Mouse (Mus musculus) adrenal gland, postnatal 14 days (tissue): ENCODE measurements around the gene 2010111I01Rik. TPM values are rescaled to one million over a fixed set of nuclear protein-coding genes. Genes with fewer than 3 reads are reported as not detected.

Source experiments
- DNase-seq: peaks from one replicate; pipeline ENCODE4 v3.0.0; 2021; ENCODE audit warnings: mixed read lengths
- total RNA-seq: library from RNA; stranded (reverse); gene quantifications from 2 replicates; pipeline ENCODE4 v1.2.3, GENCODE M21; 2021

The 2010111I01Rik gene
- total RNA-seq, 1 experiment from 2014 or later, result 78.9 TPM

DNA sequence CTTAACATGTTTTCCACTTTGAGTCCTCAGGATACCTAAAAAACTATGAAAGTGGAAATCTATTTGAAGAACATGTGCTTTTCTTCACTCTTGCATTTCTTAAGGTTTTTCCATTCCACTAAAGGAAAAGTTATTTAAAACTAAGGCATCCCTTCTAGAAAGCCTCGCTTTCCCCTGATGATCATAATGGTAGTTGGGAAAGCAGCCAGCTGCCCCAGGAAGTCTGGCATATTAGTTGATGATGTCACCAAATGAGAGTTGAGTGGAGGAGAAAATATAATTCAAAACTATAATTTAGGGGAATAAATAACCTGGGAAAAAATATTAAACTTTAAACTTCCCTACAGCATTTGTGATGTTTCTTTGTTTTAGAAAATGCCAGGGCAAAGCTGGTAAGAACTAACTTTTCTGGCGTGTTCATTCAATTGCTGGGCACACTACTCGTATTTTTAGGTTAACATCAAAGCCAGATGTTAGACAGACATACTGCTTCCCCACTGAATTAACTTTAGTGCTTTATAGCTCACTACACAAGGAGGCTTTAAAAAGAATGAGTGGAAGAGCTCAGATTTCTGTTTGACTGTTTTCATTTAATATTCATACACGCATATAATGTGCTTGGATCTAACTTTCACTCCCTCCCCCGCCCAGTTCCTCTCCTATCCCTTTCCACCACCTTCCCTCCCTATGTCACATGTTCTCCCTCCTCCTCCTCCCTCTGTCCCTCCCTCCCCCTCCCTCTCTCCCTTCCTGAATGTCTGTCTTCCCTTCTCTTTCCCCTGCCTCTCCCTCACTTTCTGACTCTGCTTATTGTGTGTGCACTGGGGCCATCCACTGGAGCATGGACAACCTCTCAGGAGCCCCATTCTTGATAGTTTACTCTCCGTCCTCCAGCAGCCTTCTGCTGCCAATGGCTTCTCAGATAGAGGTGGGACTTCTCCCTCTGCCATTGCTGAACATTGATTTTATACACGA is 58.8 kb downstream of the 2010111I01Rik start:
- DNase-seq, result no peak

- no peak for DNase-seq
Observed at GRCm38 (mm10) chr13:63030023-63030422, 65.3 kb downstream of the 2010111I01Rik start.

DNA sequence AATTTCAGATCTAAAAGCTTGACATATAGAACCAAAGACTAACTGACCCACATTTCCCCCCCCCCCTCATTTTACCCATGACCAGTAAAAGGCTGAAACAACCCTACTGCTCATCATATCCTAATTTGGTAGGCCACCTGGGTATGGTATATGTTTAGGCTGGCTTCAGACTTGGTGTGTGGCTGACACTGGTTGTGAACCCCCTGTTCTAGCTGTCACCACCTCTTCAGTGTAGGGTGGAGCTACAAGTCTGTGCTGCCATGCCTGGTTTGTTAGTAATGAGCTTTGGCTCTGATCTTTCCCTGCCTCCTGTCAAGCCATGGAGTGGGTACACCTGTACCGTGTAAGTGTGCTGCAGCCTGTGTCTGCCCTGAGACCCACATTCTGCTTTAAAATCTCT is 66.6 kb downstream of the 2010111I01Rik start:
- no peak for DNase-seq

DNA sequence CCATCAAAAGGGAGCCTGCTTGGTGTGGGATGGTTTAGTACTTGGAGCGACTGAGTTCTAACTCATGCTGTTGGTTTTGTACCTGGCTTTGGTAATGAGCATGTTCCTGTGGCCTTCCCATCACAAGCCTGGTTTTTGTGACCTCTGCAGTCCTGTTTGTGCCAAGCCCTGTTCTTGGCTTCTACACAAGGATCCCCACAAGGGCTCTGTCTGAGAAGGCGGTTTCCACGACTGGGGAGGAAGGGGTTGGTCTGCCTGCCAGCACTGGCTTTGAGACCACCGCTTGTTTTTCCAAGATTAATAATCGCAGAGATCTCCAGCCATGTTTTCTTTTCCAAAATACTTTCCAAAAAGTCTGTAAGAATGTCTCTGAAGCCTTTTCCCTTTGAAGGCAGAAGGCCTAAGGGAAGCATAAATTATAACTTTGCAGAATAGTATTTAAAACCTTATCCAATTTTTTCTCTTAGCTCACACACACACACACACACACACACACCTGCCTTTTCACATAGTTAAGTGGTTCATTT is 67.7 kb downstream of the 2010111I01Rik start:
- peak; percentile 21 for DNase-seq

GRCm38 (mm10) chr13:63032958-63033357 is 68.3 kb downstream of the 2010111I01Rik start:
- DNase-seq, result no peak

DNA sequence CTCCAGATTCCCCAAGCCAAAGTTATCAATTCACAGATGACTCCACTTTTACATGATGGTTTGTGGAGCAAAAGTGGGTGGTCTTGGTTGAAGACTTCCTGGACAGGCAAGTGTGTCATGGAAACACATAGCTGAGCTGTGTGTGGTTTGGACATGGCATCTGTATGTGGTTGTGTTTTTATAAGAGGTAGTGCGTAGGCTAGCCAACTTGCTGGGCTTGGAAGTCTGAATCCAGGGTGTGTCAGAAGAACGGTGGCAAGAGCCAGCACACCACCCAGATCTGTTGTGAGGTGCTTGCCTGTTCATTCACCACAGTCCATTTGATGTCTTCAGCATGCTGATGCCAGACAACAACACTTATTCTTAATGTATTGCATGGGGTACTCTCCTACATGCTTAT is 68.7 kb downstream of the 2010111I01Rik start:
- no peak for DNase-seq

DNA sequence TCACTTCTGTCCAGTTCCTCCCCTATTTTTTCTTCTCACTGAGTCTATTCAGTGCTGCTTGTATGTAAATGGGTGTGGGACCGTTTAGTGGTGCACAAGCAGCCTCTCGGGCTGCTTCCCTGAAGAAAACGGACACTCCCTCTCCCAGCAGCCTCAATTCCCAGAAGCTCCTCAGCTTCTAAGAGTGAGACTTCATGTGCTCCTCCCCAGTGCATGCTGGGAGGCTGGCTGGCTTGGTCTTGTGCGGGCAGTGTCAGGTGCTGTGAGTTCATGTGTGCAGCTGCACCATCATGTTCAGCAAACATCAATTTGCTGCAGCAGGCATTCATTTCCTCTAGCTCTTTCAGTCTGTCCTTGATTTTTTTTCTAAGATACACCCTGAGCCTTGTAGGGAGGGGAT is 70.0 kb downstream of the 2010111I01Rik start:
- DNase-seq, result no peak

DNA sequence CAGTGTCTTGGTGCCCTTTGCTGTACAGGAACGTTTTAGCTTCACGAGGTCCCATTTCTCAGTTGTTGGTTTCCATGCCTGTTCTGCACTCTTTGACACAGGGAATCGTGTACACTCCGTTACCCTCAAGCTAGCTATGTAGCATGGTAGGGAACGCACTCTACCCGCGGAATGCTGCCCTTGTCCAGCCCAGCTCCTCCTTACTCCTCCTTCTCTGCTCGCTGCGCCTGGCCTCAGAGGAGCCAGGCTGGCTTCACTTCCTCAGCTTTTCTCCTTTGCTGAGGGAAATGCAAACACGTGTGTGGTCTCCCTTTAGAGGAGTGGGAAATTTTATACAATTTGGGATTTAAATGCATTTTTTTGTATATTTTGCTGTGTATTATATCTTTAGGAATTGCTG is 73.2 kb downstream of the 2010111I01Rik start:
- DNase-seq, result no peak

DNA sequence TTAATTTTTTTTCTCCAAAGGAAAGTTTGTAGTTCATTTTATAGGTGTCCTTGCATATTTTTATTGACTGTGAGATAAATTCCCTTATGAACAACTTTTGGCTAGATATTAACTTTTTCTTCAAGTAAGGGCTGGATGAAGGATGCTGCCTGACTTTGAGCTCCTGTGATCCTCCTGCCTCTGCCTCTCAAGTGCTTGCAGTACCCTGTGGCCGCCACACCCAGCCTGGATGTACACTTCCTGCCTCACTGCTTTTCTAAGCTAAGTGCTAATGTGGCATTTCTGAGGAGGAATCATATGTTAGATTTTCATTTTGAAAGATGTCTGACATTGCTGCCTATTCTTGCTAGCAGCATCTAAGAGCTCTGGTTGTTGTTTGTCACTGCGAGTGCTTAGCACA is 73.7 kb downstream of the 2010111I01Rik start:
- DNase-seq, result no peak

DNA sequence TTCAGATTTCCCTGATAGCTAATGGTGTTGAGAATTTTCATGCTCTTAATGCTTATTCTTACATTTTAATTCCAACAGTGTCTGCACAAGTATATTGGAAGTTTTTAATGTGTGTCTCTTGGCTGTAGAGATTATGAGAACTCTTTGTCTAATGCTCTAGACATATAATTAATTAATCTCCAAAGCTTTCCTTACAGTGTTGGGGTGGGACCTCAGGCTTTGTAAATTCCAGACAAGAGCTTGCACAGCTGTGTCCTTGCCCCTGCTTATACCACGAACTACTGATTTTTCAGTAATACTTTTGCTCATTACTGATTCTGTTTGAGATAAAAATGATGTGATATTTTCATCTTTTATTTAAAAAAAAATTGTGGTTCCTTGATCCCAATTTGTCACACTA is 74.2 kb downstream of the 2010111I01Rik start:
- no peak for DNase-seq

DNA sequence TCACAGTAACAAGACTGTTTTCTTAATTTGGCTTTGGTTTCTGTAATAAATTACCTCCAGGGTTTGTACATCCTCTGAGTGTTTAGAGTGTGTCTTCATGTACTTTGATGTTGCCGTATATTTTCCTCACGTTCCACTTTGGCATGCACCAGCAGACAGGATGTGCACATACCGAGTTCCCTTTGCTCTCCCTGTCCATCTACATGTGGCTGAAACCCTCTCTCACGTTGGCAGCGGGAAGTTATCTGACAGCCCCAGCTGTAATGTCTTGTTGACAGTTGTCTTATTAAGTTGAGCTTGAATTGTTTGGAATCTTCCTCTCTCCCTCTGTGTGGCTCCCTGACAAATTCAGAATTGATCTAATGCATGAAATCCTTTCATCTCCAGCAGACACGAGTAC is 74.6 kb downstream of the 2010111I01Rik start:
- peak; percentile 19 for DNase-seq

DNA sequence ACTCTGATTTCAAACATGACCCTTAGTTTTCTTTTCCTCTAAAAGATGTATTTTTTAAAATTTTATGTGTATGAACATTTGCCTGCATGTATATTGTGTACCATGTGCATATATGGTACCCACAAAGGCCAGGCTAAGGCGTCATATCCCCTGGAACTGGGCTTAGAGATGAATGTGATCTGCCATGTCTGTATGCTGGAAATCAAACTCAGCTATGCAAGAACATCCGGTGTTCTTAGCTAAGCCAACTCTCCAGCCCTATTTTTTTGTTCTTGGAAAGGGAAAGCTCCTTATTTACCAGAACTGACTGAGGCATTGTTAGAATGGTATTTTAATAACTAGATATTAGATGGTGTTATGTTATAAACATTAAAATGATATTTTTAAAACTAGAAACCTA is 75.2 kb downstream of the 2010111I01Rik start:
- no peak for DNase-seq

DNA sequence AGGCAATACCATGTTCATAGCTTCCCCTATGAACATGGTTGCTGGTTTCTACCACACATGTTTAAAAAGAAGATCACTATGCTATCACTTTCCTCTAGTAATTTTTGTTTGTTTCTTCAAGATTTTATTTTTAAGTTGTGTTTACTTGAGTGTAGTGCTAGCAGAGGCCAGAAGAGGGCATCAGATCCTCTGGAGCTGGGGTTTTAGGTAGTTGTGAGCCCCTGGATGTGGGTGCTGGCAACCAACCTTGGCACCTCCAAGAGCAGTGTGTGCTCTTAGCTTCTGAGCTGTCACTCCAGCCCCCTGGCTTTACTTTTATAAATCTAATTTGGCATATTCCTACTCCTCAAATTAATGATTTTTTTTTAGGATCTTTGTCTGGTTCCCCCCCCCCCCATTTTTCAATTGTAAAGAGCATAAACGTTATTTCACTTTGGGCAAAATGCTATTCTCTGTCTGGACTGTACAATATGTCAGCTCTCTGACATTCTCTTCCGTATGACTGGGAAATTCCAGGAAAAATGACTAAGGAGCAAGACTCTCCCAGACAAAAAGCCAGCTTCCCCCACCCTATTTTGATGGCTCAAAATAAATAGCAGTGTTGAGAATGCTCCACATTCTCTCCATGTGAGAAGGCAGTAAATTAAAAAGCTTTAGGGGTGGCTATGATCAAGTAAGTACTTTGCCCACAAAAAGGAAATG is 81.0 kb downstream of the 2010111I01Rik start:
- no peak for DNase-seq

DNA sequence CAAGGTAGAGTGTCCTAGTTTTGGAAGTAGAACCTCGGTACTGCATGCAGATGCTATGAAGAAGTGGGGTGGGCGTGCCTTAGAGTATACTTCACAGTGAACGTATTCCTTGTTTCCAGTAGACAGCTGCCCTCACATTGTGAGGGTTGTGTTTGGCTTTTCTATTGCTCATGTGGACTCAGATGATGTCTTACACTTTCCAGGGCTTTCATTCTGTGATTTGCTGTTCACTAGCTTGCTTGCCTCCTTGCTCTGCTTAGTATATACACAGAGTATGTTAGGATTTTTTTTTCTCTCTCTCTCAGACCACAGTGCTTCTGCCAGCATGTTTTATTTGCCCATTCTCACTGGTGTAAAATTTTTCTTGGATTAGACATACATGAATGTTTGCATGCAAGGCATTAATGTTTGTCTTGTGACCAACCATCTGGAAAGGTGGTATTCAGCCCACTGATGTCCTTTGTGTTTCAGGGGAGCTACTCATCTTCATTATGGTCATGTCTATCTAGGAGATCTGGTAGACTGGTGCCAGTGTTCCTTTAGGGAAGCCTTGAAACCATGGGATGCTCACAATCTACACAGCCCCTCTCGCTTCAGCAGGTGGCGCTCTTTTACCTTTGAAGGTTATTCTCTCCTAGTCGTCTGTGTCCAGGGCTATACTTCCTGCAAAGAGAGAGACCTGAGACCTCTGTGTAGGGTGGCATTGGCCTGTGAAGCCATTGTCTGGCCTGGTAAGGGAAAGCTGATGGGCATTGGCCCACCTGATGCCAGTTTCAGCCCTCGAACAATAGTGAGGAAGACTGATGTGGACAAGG is 81.7 kb downstream of the 2010111I01Rik start:
- peak; percentile 85 for DNase-seq

DNA sequence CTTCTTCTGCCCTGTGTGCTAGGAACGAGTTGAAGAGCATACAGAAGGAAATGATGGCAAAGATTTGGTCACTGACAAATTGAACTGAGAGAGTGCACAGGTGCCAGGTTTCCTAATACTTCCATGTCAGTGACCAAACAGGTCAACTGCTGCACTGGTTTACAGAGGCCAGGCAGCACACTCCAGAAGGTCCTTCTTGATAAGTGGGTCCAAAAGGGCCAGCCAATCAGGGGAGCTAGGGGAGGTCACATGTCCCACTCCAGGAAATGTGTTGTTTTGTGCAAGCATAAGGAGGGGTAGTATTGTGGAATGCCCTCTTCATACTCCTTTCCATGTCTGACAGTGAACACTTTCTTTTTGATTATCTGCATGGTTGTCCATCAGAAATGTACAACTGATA is 99.0 kb downstream of the 2010111I01Rik start:
- no peak for DNase-seq

DNA sequence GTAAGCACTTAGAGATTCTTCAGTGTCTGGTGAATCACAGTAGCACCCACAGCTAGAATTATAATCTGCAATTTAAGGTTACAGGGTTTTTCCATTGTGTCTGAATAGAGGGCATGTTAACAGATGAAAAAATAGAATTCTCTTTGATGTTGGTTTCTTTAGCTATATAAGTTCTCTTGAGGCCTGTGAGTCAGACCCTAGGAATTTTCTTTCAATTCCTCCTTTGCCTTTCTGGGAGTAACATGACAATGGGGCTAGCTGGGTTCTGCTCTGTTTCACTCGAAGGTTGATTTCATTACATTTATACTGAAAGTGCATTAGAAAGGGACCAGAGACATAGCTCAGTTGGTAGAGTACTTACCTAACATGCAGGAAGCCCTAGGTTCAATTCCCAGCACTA is 101.9 kb downstream of the 2010111I01Rik start:
- DNase-seq, result no peak

DNA sequence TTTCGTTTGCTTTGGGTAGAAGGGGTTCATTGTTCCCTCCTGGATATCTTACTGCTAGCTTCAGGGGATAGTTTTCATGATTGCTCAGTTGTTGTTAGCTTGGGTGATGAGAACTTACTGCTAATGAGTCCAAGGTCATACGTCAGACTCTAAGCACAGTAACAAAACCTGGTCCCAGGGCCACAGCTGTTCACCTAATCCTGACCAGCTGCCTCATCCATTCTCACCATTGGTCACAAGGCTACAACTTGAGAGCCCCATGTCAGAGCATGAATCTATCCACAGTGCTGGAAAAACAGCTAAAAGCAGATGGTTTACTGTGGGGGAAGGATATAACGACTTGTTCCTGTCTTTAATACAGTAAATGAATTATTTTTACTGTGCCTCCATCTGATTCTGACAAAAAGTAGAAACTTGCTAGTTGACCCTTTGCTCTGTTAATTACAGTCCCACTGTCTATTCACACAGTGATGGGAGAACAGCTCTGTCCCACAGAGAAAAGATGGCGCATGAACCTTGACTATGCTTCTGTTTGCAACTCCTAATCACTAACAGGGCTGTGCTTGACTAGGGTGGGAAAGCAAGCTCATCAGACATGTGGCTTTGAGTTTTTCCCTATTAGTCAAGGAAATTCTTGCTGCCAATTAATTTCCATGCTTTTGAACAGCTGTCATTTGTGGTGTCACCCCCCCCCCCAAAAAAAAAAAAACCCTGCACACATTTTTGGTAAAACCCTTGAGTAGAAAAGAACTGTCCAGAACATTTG is 103.9 kb downstream of the 2010111I01Rik start:
- DNase-seq, result no peak

GRCm38 (mm10) chr13:63071874-63072273 is 107.2 kb downstream of the 2010111I01Rik start:
- no peak for DNase-seq

GRCm38 (mm10) chr13:63072376-63072775 is 107.7 kb downstream of the 2010111I01Rik start:
- no peak for DNase-seq

DNA sequence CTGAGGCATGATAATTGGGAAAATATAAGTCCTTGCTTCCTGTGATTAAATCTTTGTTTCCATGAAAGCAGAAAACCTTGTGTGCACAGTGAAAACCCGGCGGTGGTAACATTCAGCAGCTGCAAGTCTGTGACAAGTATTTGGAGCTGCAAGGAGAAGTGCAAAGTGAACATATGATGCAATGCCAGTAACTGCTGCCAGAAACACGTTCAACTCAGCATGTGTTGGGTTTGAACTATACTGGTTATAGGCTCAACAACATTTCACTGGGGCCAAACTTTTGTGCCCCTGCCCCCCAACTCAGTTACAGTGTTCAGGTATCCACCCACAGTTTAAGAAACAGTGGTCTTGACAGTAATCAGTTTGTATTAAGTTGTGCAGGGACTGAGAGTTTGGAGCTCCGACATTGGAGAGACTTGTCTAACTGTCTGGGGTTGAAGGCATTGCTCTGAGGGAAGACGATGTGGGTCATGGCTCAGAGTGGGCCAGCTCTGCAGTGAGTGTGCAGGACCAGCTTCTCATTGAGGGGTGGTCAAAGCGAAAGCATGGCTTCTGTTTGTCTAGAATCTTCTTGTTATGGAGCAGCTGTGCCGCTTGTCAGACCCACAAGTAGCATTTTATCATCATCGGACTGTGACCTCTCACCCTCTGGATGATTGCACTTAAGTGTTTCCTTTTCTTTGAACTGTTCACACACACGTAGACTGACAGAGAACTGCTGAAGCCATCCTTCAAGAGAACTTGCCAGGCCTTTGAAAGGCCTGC is 109.4 kb downstream of the 2010111I01Rik start:
- DNase-seq, result no peak

DNA sequence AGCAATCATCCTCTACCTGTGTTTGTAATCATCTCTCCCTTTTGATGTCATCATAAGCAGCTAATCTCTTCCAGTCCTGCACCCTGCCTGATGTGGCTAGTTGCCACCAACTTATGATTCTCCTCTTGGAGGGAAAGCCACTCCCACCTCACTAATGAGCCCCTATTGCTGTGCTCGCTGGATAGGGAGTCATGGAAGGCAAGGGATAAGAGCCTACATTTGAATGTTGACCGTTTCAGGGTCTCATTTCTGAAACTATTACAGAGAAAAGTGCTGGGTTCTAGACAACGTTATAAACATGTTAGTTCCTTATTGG is 109.9 kb downstream of the 2010111I01Rik start:
- no peak for DNase-seq
